Mouse (Mus musculus) mesoderm, embryonic 11.5 days (tissue): ENCODE measurements at regions not wholly inside any gene's neighbourhood (a gene's known extent, or its start where the extent isn't known, plus 50 kb on each side); places are given as distances from the start of the nearest gene placed in this dataset.

ENCODE experiments used
- DNase-seq: peaks from one replicate; pipeline ENCODE4 v3.0.0-alpha.2; 2012; ENCODE audit warnings: low read depth, low spot score

- DNase-seq = no peak
These were observed 414.8 kb upstream of the Frg1 start for GRCm38 (mm10) chr8:41831713-41832112.

- DNase-seq = peak; percentile 82
These were observed 413.5 kb upstream of the Frg1 start for GRCm38 (mm10) chr8:41830407-41830806.

GRCm38 (mm10) chr8:41824928-41825327 lies 408.1 kb upstream of the Frg1 start:
- DNase-seq = peak; percentile 65

GRCm38 (mm10) chr8:41823041-41823440 lies 406.2 kb upstream of the Frg1 start:
- no peak for DNase-seq

GRCm38 (mm10) chr8:41821676-41822075 lies 404.8 kb upstream of the Frg1 start:
- DNase-seq = no peak

GRCm38 (mm10) chr8:41820605-41821395 lies 403.9 kb upstream of the Frg1 start:
- no peak for DNase-seq

GRCm38 (mm10) chr8:41818577-41818976 lies 401.7 kb upstream of the Frg1 start:
- no peak for DNase-seq

GRCm38 (mm10) chr8:41818079-41818478 lies 401.2 kb upstream of the Frg1 start:
- DNase-seq = no peak

- DNase-seq = no peak
These were observed 398.4 kb upstream of the Frg1 start for GRCm38 (mm10) chr8:41815272-41815671.

- no peak for DNase-seq
These were observed 378.8 kb upstream of the Frg1 start for GRCm38 (mm10) chr8:41795625-41796024.

- DNase-seq = no peak
These were observed 370.3 kb upstream of the Frg1 start for GRCm38 (mm10) chr8:41786952-41787861.

- no peak for DNase-seq
These were observed 369.1 kb upstream of the Frg1 start for GRCm38 (mm10) chr8:41785977-41786376.

- no peak for DNase-seq
These were observed 366.0 kb upstream of the Frg1 start for GRCm38 (mm10) chr8:41782837-41783236.

GRCm38 (mm10) chr8:41779459-41779858 lies 362.6 kb upstream of the Frg1 start:
- DNase-seq = no peak

- no peak for DNase-seq
These were observed 354.9 kb upstream of the Frg1 start for GRCm38 (mm10) chr8:41771729-41772128.

- DNase-seq = no peak
These were observed 336.6 kb upstream of the Frg1 start for GRCm38 (mm10) chr8:41753481-41753880.

- DNase-seq = no peak
These were observed 335.8 kb upstream of the Frg1 start for GRCm38 (mm10) chr8:41752641-41753040.

GRCm38 (mm10) chr8:41747024-41747423 lies 330.1 kb upstream of the Frg1 start:
- no peak for DNase-seq

GRCm38 (mm10) chr8:41742796-41743670 lies 326.2 kb upstream of the Frg1 start:
- DNase-seq = no peak

- DNase-seq = no peak
These were observed 300.1 kb upstream of the Frg1 start for GRCm38 (mm10) chr8:41717002-41717401.

- peak; percentile 2 for DNase-seq
These were observed 296.9 kb upstream of the Frg1 start for GRCm38 (mm10) chr8:41713634-41714330.
